Mouse (Mus musculus) activated CD4-positive, CD25-positive, alpha-beta regulatory T cell, adult 9 weeks (primary cell): ENCODE results near the gene Epyc. TPM values are rescaled to one million over a fixed set of nuclear protein-coding genes. Genes with fewer than 3 reads are reported as not detected.

Experiments
- polyA plus RNA-seq: library from polyadenylated mRNA; unstranded; fragments of 100-300 nt; shearing (Covaris generic); gene quantifications from one replicate; pipeline ENCODE4 v1.2.1, GENCODE M21; 2017

The Epyc gene
- not detected for polyA plus RNA-seq

DNA sequence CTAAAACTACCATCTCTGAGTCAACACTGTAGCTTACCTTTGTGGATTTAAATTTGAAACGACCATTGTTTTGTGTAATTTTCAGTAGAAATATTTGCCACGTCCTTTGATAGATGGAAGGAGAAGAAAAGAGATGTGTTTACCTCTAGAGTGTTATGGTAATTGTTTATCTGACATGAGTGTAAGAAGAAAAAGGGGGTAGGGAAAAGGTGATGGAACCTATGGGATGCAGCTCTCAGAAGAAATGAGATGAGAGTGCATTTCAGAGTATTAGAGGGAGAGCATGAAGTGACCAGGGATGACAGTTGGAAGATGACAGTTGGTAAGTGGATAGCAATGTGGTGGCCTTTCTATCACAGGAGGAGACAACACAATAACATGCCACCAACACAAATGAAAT, at the start of gene Epyc:
Gene Epyc (plus strand): TSS at position 301 of the 400 bp plus-strand sequence.

GRCm38 (mm10) chr10:97606579-97606978, 37.3 kb upstream of the Epyc start, which contains the start of gene Kera:
TSS of gene Kera (plus strand) at chr10:97606879.

DNA sequence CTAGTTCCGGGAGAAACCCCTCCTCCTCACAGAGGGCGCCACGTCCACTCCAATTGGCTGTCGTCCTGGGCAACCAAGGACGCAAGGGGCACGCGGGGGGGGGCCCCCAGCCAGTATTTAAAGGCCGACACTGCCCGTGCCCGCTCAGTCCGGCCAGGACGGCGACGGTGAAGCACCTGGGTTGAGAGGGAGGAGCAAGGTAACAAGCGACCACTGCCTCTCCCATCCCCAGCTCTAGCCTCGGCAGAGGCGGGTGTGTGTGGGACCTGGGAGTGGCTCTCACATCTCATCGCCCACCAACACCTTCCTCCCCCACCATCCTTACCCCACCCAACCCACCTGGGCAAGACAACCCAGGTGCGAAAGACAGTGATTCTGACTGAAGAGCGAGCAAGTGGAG, 49.0 kb downstream of the Epyc start, which contains the start of gene Ccer1:
Gene Ccer1 (plus strand): TSS at position 147 of the 400 bp plus-strand sequence.

DNA sequence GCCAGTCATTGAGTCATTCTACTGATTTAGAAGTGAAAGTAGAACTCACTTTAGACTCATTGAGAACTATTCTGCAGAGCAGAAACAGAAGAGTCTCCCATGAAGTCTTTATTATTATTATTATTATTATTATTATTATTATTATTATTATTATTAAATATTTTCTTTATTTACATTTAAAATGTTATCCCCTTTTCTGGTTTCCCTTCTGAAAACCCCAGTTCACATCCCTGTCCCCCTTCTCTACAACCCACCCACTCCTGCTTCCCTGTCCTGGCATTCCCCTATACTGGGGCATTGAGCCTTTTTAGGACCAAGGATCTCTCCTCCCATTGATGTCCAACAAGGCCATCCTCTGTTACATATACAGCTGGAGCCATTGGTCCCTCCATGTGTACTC, 82.8 kb downstream of the Epyc start, which contains the start of gene C030005K15Rik:
Gene C030005K15Rik (minus strand): TSS at position 101 of the 400 bp plus-strand sequence.

Other genes starting within 250 kb of the Epyc start
- gene Dcn, start 164.5 kb upstream of the Epyc start, polyA plus RNA-seq, result not detected
- gene Lum, start 78.9 kb upstream of the Epyc start, polyA plus RNA-seq, result not detected
- gene Kera, start 37.2 kb upstream of the Epyc start, polyA plus RNA-seq, result not detected
- gene Ccer1, start 49.0 kb downstream of the Epyc start, polyA plus RNA-seq, result not detected
- gene C030005K15Rik, start 82.7 kb downstream of the Epyc start, polyA plus RNA-seq, result not detected